Mouse (Mus musculus) stomach, embryonic 16.5 days (tissue): Measurements from ENCODE around the gene Hist1h2bl. TPM values are rescaled to one million over a fixed set of nuclear protein-coding genes. Genes with fewer than 3 reads are reported as not detected.
"Not testable (repeated sequence)": the region's sequence is repeated elsewhere in the genome, so short reads cannot be mapped to it uniquely, and the experiment has no call there.

Experiments used
- ATAC-seq: fragments of 200-750 bp; cut with Nextera tagmentation; 2 replicates; pipeline ENCODE4 v1.8.0; 2017; ENCODE audit warnings: moderate number of reproducible peaks, moderate TSS enrichment; ENCODE audit not compliant: insufficient read depth, low FRiP score
- H3K27ac ChIP-seq: fragments of 300-500 bp; sonication (generic); 2 replicates; pipeline ENCODE4 v1.5.1; 2014; ENCODE audit warnings: low read length
- H3K27me3 ChIP-seq: fragments of 300-500 bp; sonication (generic); 2 replicates; pipeline ENCODE4 v1.6.1; 2014; ENCODE audit warnings: low read length, control low read depth, mixed read lengths; ENCODE audit not compliant: control insufficient read depth, insufficient read depth
- H3K36me3 ChIP-seq: fragments of 300-500 bp; sonication (generic); 2 replicates; pipeline ENCODE4 v1.6.1; 2014; ENCODE audit warnings: low read length; ENCODE audit not compliant: control insufficient read depth, insufficient read depth
- H3K4me1 ChIP-seq: fragments of 300-500 bp; sonication (generic); 2 replicates; pipeline ENCODE4 v1.6.1; 2014; ENCODE audit warnings: low read length, control low read depth, mixed read lengths; ENCODE audit not compliant: control insufficient read depth, insufficient read depth
- H3K4me2 ChIP-seq: fragments of 300-500 bp; sonication (generic); 2 replicates; pipeline ENCODE4 v1.6.1; 2014; ENCODE audit warnings: low read depth, low read length, mixed read lengths
- H3K4me3 ChIP-seq: fragments of 300-500 bp; sonication (generic); replicated peaks from 2 replicates; pipeline ENCODE4 v1.5.1; 2014; ENCODE audit warnings: mild to moderate bottlenecking, low read length
- H3K9ac ChIP-seq: fragments of 300-500 bp; sonication (generic); 2 replicates; pipeline ENCODE4 v1.6.1; 2014; ENCODE audit warnings: low read length
- H3K9me3 ChIP-seq: fragments of 300-500 bp; sonication (generic); replicated peaks from 2 replicates; pipeline ENCODE4 v1.6.1; 2016; ENCODE audit warnings: low read length, control low read depth; ENCODE audit not compliant: control insufficient read depth
- WGBS: fragments of 180-500 bp; shearing (Covaris S2); extraction: QIAGEN DNeasy Blood & Tissue Kit; methylation state at CpG from one replicate; pipeline ENCODE4 v1.1.7; 2014; 5-methylcytosine and 5-hydroxymethylcytosine counted together
- polyA plus RNA-seq: library from polyadenylated mRNA; unstranded; fragments of >200 nt; fragmentation: Nextera tagmentation; extraction: Ambion mirVana; gene quantifications from 2 replicates; pipeline ENCODE4 v1.2.1, GENCODE M21; 2015

Gene Hist1h2bl
- polyA plus RNA-seq, 1 experiment from 2014 or later = 1.5 TPM

GRCm38 (mm10) chr13:21727948-21728572 lies 12.1 kb upstream of the Hist1h2bl start:
- H3K9me3 ChIP-seq = no peaks in the 10 kb centered on the region
- H3K4me3 ChIP-seq = no peak overlapping the region
- H3K36me3 ChIP-seq = no peaks in the 10 kb centered on the region
- ATAC-seq = no peak
- H3K27me3 ChIP-seq = no peaks in the 10 kb centered on the region
- WGBS = 33% methylated on average over 10 of the region's 11 CpGs
- no peaks in the 10 kb centered on the region; the same call in 1 of the 2 replicates for H3K4me1 ChIP-seq
- no peak overlapping the region for H3K27ac ChIP-seq
- H3K4me2 ChIP-seq = no peak overlapping the region
- no peak overlapping the region for H3K9ac ChIP-seq

- no peak for ATAC-seq
- Histone ChIP-seq H3K4me1 (peaks cover 8% of the 10 kb centered on the region), H3K4me3 (peak overlapping the region; percentile 50; the same call in 1 of the 2 replicates), H3K9me3 (no peaks in the 10 kb centered on the region), H3K4me2 (peak overlapping the region; percentile 51; the same call in 1 of the 2 replicates), H3K9ac (no peak overlapping the region), H3K27me3 (no peaks in the 10 kb centered on the region), H3K27ac (peak overlapping the region; percentile 86; the same call in 1 of the 2 replicates), H3K36me3 (no peaks in the 10 kb centered on the region)
- 30% methylated on average over 5 of the region's 5 CpGs for WGBS
These were observed 7.3 kb upstream of the Hist1h2bl start for GRCm38 (mm10) chr13:21722993-21723836.

- H3K9ac ChIP-seq = peak overlapping the region; percentile 61
- H3K27me3 ChIP-seq = no peaks in the 10 kb centered on the region
- 3% methylated on average over 11 of the region's 11 CpGs for WGBS
- H3K4me3 ChIP-seq = peak overlapping the region; percentile 50
- no peaks in the 10 kb centered on the region for H3K9me3 ChIP-seq
- H3K4me2 ChIP-seq = peak overlapping the region; percentile 51
- peak; percentile 19; the same call in 1 of the 2 replicates for ATAC-seq
- no peaks in the 10 kb centered on the region for H3K36me3 ChIP-seq
- peaks cover 10% of the 10 kb centered on the region for H3K4me1 ChIP-seq
- peak overlapping the region; percentile 86 for H3K27ac ChIP-seq
These were observed 6.5 kb upstream of the Hist1h2bl start for GRCm38 (mm10) chr13:21722373-21722925.

GRCm38 (mm10) chr13:21721757-21722372 lies 5.9 kb upstream of the Hist1h2bl start, which contains the start of gene Hist1h2bm:
Hist1h2bm (plus strand) TSS chr13:21722044.
- peak within 1 kb of the TSS; percentile 86 for H3K27ac ChIP-seq
- under 1% methylated on average over 37 of the region's 37 CpGs for WGBS
- not testable (repeated sequence) for H3K9me3 ChIP-seq, H3K36me3 ChIP-seq, H3K27me3 ChIP-seq
- H3K4me2 ChIP-seq = peak within 1 kb of the TSS; percentile 58
- peak within 1 kb of the TSS; percentile 50 for H3K4me3 ChIP-seq
- ATAC-seq = peak; percentile 95
- H3K4me1 ChIP-seq = peaks cover 13% of the 10 kb centered on the region
- peak within 1 kb of the TSS; percentile 68 for H3K9ac ChIP-seq

DNA sequence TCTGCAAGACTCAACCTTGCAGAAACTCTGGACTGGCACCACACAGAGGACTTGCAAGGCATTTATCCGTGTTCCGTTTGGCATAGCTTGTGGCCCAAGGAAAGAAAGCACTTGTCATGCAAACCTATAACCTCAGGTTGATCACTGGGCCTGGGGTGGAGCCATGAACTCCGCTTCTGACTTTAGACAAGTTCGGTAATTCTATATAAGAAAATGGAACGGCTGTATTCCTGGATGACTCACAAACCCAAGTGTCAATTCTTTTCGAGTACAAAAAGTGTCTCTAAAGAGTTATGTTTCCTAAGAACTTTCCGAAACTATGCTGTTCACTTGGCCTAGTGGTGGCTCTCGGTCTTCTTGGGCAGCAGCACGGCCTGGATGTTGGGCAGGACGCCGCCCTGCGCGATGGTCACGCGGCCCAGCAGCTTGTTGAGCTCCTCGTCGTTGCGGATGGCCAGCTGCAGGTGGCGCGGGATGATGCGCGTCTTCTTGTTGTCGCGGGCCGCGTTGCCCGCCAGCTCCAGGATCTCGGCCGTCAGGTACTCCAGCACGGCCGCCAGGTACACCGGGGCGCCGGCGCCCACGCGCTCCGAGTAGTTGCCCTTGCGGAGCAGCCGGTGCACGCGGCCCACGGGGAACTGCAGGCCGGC lies 5.3 kb upstream of the Hist1h2bl start:
- Histone ChIP-seq H3K27ac (peak overlapping the region; percentile 80), H3K4me3 (peak overlapping the region; percentile 50), H3K4me1 (peaks cover 15% of the 10 kb centered on the region), H3K4me2 (peak overlapping the region; percentile 58), H3K9ac (peak overlapping the region; percentile 68)
- ATAC-seq, H3K27me3 ChIP-seq, H3K36me3 ChIP-seq, H3K9me3 ChIP-seq: not testable (repeated sequence)
- 2% methylated on average over 21 of the region's 44 CpGs for WGBS

GRCm38 (mm10) chr13:21718381-21719080 lies 2.6 kb upstream of the Hist1h2bl start:
- H3K4me2 ChIP-seq = peak overlapping the region; percentile 68
- no peaks in the 10 kb centered on the region for H3K27me3 ChIP-seq
- peaks cover 24% of the 10 kb centered on the region for H3K4me1 ChIP-seq
- no peak for ATAC-seq
- peak overlapping the region; percentile 75 for H3K27ac ChIP-seq
- H3K9me3 ChIP-seq = no peaks in the 10 kb centered on the region
- H3K9ac ChIP-seq = peak overlapping the region; percentile 74
- 51% methylated on average over 4 of the region's 4 CpGs for WGBS
- H3K36me3 ChIP-seq = no peaks in the 10 kb centered on the region
- peak overlapping the region; percentile 49 for H3K4me3 ChIP-seq

DNA sequence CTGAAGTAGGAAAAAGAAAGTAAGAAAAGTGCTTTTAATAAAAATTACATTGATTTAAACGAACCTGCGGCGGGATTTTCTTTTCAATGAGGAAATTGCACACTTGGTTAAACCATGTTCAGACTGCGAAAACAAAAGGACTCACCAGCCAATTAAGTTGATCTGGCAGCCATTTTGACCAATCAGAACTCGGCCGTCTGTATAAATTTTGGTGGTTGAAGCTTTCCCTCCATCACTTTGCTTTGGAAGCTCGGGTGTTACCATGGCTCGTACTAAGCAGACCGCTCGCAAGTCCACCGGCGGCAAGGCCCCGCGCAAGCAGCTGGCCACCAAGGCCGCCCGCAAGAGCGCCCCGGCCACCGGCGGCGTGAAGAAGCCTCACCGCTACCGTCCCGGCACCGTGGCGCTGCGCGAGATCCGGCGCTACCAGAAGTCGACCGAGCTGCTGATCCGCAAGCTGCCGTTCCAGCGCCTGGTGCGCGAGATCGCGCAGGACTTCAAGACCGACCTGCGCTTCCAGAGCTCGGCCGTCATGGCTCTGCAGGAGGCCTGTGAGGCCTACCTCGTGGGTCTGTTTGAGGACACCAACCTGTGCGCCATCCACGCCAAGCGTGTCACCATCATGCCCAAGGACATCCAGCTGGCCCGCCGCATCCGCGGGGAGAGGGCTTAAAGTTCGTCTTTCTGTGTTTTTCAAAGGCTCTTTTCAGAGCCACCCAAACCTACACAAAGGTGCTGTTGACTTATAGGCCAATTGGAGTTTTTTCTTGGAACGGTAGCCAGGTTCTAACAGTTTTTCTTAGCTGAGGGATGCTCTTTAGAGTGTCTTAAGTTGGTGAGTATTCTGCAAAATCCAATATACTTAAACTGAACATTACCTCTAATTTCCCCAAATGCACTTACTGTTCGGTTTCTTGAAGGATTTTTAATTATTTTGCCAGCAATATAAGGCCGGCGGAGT lies 1.7 kb upstream of the Hist1h2bl start, which contains the start of gene Hist1h3h:
Hist1h3h (plus strand) TSS at position 263 of the 961 bp plus-strand sequence.
- Histone ChIP-seq H3K27ac (peak within 1 kb of the TSS; percentile 97), H3K4me3 (peak within 1 kb of the TSS; percentile 57), H3K4me2 (peak within 1 kb of the TSS; percentile 83), H3K9ac (peak within 1 kb of the TSS; percentile 79), H3K4me1 (peaks cover 23% of the 10 kb centered on the region)
- WGBS = under 1% methylated on average over 27 of the region's 56 CpGs
- not testable (repeated sequence) for H3K9me3 ChIP-seq, H3K36me3 ChIP-seq, H3K27me3 ChIP-seq
- peak; percentile 27; the same call in 1 of the 2 replicates for ATAC-seq
